Mouse (Mus musculus): Measurements from ENCODE around the gene 3110009E18Rik. TPM values are rescaled to one million over a fixed set of nuclear protein-coding genes. Genes with fewer than 3 reads are reported as not detected.

The 3110009E18Rik gene
- polyA plus RNA-seq, 1 experiment from 2014 or later: 11.1 TPM

- Histone ChIP-seq H3K27ac (replicated peaks in 1 of 2; ENCODE audit: control insufficient read depth in 1 of 2, insufficient read depth in 1 of 2, low read depth in 2 of 2, low read length in 2 of 2) (no peak overlapping the region), H3K9ac (ENCODE audit: low read length) (no peak overlapping the region), H3K9me3 (ENCODE audit: control insufficient read depth, low read length) (no peaks in the 10 kb centered on the region), H3K4me2 (ENCODE audit: low read length) (no peak overlapping the region), H3K36me3 (ENCODE audit: control insufficient read depth, insufficient read depth, low read length) (no peaks in the 10 kb centered on the region), H3K4me1 (ENCODE audit: control insufficient read depth in 2 of 2, insufficient read depth in 2 of 2, low read length in 2 of 2) (no peaks in the 10 kb centered on the region), H3K4me3 (ENCODE audit: control insufficient read depth in 1 of 2, insufficient read depth in 1 of 2, low read depth in 1 of 2, low read length in 2 of 2) (no peak overlapping the region), H3K27me3 (ENCODE audit: control insufficient read depth, insufficient read depth, low read length) (no peaks in the 10 kb centered on the region)
- no peak for ATAC-seq (ENCODE audit: insufficient number of reproducible peaks, insufficient read depth, low FRiP score, low read depth)
Measured at GRCm38 (mm10) chr1:120154232-120154631, 33.2 kb downstream of the 3110009E18Rik start.

- no peak overlapping the region for H3K9ac ChIP-seq (ENCODE audit: low read length)
- no peaks in the 10 kb centered on the region for H3K27me3 ChIP-seq (ENCODE audit: control insufficient read depth, insufficient read depth, low read length)
- no peak overlapping the region for H3K27ac ChIP-seq (replicated peaks in 1 of 2; ENCODE audit: control insufficient read depth in 1 of 2, insufficient read depth in 1 of 2, low read depth in 2 of 2, low read length in 2 of 2)
- ATAC-seq (ENCODE audit: insufficient number of reproducible peaks, insufficient read depth, low FRiP score, low read depth): no peak
- no peaks in the 10 kb centered on the region for H3K4me1 ChIP-seq (ENCODE audit: control insufficient read depth in 2 of 2, insufficient read depth in 2 of 2, low read length in 2 of 2)
- H3K4me3 ChIP-seq (ENCODE audit: control insufficient read depth in 1 of 2, insufficient read depth in 1 of 2, low read depth in 1 of 2, low read length in 2 of 2): no peak overlapping the region
- no peaks in the 10 kb centered on the region for H3K9me3 ChIP-seq (ENCODE audit: control insufficient read depth, low read length)
- WGBS: 14% methylated on average over 1 of the region's 1 CpGs
- H3K36me3 ChIP-seq (ENCODE audit: control insufficient read depth, insufficient read depth, low read length): no peaks in the 10 kb centered on the region
- no peak overlapping the region for H3K4me2 ChIP-seq (ENCODE audit: low read length)
Measured at GRCm38 (mm10) chr1:120155325-120155724, 34.3 kb downstream of the 3110009E18Rik start.

GRCm38 (mm10) chr1:120158474-120159127 is 37.6 kb downstream of the 3110009E18Rik start:
- no peak for ATAC-seq (ENCODE audit: insufficient number of reproducible peaks, insufficient read depth, low FRiP score, low read depth)
- Histone ChIP-seq H3K27me3 (ENCODE audit: control insufficient read depth, insufficient read depth, low read length) (no peaks in the 10 kb centered on the region), H3K9ac (ENCODE audit: low read length) (no peak overlapping the region), H3K4me3 (ENCODE audit: control insufficient read depth in 1 of 2, insufficient read depth in 1 of 2, low read depth in 1 of 2, low read length in 2 of 2) (no peak overlapping the region), H3K36me3 (ENCODE audit: control insufficient read depth, insufficient read depth, low read length) (no peaks in the 10 kb centered on the region), H3K27ac (replicated peaks in 1 of 2; ENCODE audit: control insufficient read depth in 1 of 2, insufficient read depth in 1 of 2, low read depth in 2 of 2, low read length in 2 of 2) (no peak overlapping the region), H3K9me3 (ENCODE audit: control insufficient read depth, low read length) (no peaks in the 10 kb centered on the region), H3K4me2 (ENCODE audit: low read length) (no peak overlapping the region), H3K4me1 (ENCODE audit: control insufficient read depth in 2 of 2, insufficient read depth in 2 of 2, low read length in 2 of 2) (no peaks in the 10 kb centered on the region)
- WGBS: 85% methylated on average over 9 of the region's 9 CpGs

GRCm38 (mm10) chr1:120161502-120161901 is 40.5 kb downstream of the 3110009E18Rik start:
- Histone ChIP-seq H3K9ac (ENCODE audit: low read length) (no peak overlapping the region), H3K4me1 (ENCODE audit: control insufficient read depth in 2 of 2, insufficient read depth in 2 of 2, low read length in 2 of 2) (no peaks in the 10 kb centered on the region), H3K27ac (replicated peaks in 1 of 2; ENCODE audit: control insufficient read depth in 1 of 2, insufficient read depth in 1 of 2, low read depth in 2 of 2, low read length in 2 of 2) (no peak overlapping the region), H3K4me3 (ENCODE audit: control insufficient read depth in 1 of 2, insufficient read depth in 1 of 2, low read depth in 1 of 2, low read length in 2 of 2) (no peak overlapping the region), H3K27me3 (ENCODE audit: control insufficient read depth, insufficient read depth, low read length) (no peaks in the 10 kb centered on the region), H3K9me3 (ENCODE audit: control insufficient read depth, low read length) (no peaks in the 10 kb centered on the region), H3K36me3 (ENCODE audit: control insufficient read depth, insufficient read depth, low read length) (no peaks in the 10 kb centered on the region), H3K4me2 (ENCODE audit: low read length) (no peak overlapping the region)
- 85% methylated on average over 5 of the region's 5 CpGs for WGBS
- no peak for ATAC-seq (ENCODE audit: insufficient number of reproducible peaks, insufficient read depth, low FRiP score, low read depth)

GRCm38 (mm10) chr1:120162616-120163015 is 41.6 kb downstream of the 3110009E18Rik start:
- ATAC-seq (ENCODE audit: insufficient number of reproducible peaks, insufficient read depth, low FRiP score, low read depth): no peak
- no peaks in the 10 kb centered on the region for H3K9me3 ChIP-seq (ENCODE audit: control insufficient read depth, low read length)
- no peak overlapping the region for H3K27ac ChIP-seq (replicated peaks in 1 of 2; ENCODE audit: control insufficient read depth in 1 of 2, insufficient read depth in 1 of 2, low read depth in 2 of 2, low read length in 2 of 2)
- H3K36me3 ChIP-seq (ENCODE audit: control insufficient read depth, insufficient read depth, low read length): no peaks in the 10 kb centered on the region
- H3K4me3 ChIP-seq (ENCODE audit: control insufficient read depth in 1 of 2, insufficient read depth in 1 of 2, low read depth in 1 of 2, low read length in 2 of 2): no peak overlapping the region
- H3K9ac ChIP-seq (ENCODE audit: low read length): no peak overlapping the region
- no peaks in the 10 kb centered on the region for H3K4me1 ChIP-seq (ENCODE audit: control insufficient read depth in 2 of 2, insufficient read depth in 2 of 2, low read length in 2 of 2)
- WGBS: 44% methylated on average over 1 of the region's 1 CpGs
- no peak overlapping the region for H3K4me2 ChIP-seq (ENCODE audit: low read length)
- no peaks in the 10 kb centered on the region for H3K27me3 ChIP-seq (ENCODE audit: control insufficient read depth, insufficient read depth, low read length)

GRCm38 (mm10) chr1:120168016-120168415 is 47.0 kb downstream of the 3110009E18Rik start:
- ATAC-seq (ENCODE audit: insufficient number of reproducible peaks, insufficient read depth, low FRiP score, low read depth): no peak
- 52% methylated on average over 4 of the region's 4 CpGs for WGBS
- Histone ChIP-seq H3K27ac (replicated peaks in 1 of 2; ENCODE audit: control insufficient read depth in 1 of 2, insufficient read depth in 1 of 2, low read depth in 2 of 2, low read length in 2 of 2) (no peak overlapping the region), H3K27me3 (ENCODE audit: control insufficient read depth, insufficient read depth, low read length) (no peaks in the 10 kb centered on the region), H3K9me3 (ENCODE audit: control insufficient read depth, low read length) (no peaks in the 10 kb centered on the region), H3K4me2 (ENCODE audit: low read length) (no peak overlapping the region), H3K9ac (ENCODE audit: low read length) (no peak overlapping the region), H3K36me3 (ENCODE audit: control insufficient read depth, insufficient read depth, low read length) (no peaks in the 10 kb centered on the region), H3K4me1 (ENCODE audit: control insufficient read depth in 2 of 2, insufficient read depth in 2 of 2, low read length in 2 of 2) (no peaks in the 10 kb centered on the region), H3K4me3 (ENCODE audit: control insufficient read depth in 1 of 2, insufficient read depth in 1 of 2, low read depth in 1 of 2, low read length in 2 of 2) (no peak overlapping the region)

GRCm38 (mm10) chr1:120168674-120169073 is 47.7 kb downstream of the 3110009E18Rik start:
- no peak overlapping the region for H3K4me3 ChIP-seq (ENCODE audit: control insufficient read depth in 1 of 2, insufficient read depth in 1 of 2, low read depth in 1 of 2, low read length in 2 of 2)
- H3K27ac ChIP-seq (replicated peaks in 1 of 2; ENCODE audit: control insufficient read depth in 1 of 2, insufficient read depth in 1 of 2, low read depth in 2 of 2, low read length in 2 of 2): no peak overlapping the region
- H3K9me3 ChIP-seq (ENCODE audit: control insufficient read depth, low read length): no peaks in the 10 kb centered on the region
- no peak for ATAC-seq (ENCODE audit: insufficient number of reproducible peaks, insufficient read depth, low FRiP score, low read depth)
- H3K36me3 ChIP-seq (ENCODE audit: control insufficient read depth, insufficient read depth, low read length): no peaks in the 10 kb centered on the region
- no peaks in the 10 kb centered on the region for H3K27me3 ChIP-seq (ENCODE audit: control insufficient read depth, insufficient read depth, low read length)
- WGBS: 88% methylated on average over 7 of the region's 7 CpGs
- H3K9ac ChIP-seq (ENCODE audit: low read length): no peak overlapping the region
- no peak overlapping the region for H3K4me2 ChIP-seq (ENCODE audit: low read length)
- no peaks in the 10 kb centered on the region for H3K4me1 ChIP-seq (ENCODE audit: control insufficient read depth in 2 of 2, insufficient read depth in 2 of 2, low read length in 2 of 2)

GRCm38 (mm10) chr1:120170307-120170706 is 49.3 kb downstream of the 3110009E18Rik start:
- no peak for ATAC-seq (ENCODE audit: insufficient number of reproducible peaks, insufficient read depth, low FRiP score, low read depth)
- Histone ChIP-seq H3K27ac (replicated peaks in 1 of 2; ENCODE audit: control insufficient read depth in 1 of 2, insufficient read depth in 1 of 2, low read depth in 2 of 2, low read length in 2 of 2) (no peak overlapping the region), H3K27me3 (ENCODE audit: control insufficient read depth, insufficient read depth, low read length) (no peaks in the 10 kb centered on the region), H3K4me2 (ENCODE audit: low read length) (no peak overlapping the region), H3K36me3 (ENCODE audit: control insufficient read depth, insufficient read depth, low read length) (no peaks in the 10 kb centered on the region), H3K9me3 (ENCODE audit: control insufficient read depth, low read length) (no peaks in the 10 kb centered on the region), H3K9ac (ENCODE audit: low read length) (no peak overlapping the region), H3K4me1 (ENCODE audit: control insufficient read depth in 2 of 2, insufficient read depth in 2 of 2, low read length in 2 of 2) (no peaks in the 10 kb centered on the region), H3K4me3 (ENCODE audit: control insufficient read depth in 1 of 2, insufficient read depth in 1 of 2, low read depth in 1 of 2, low read length in 2 of 2) (no peak overlapping the region)
- 71% methylated on average over 7 of the region's 7 CpGs for WGBS

Measured in heart, embryonic 14.5 days (tissue).